Mouse (Mus musculus) E14TG2a.4 (cell line): Measurements from ENCODE around the gene Mfsd13b.

ENCODE experiments used
- CTCF ChIP-seq: conservative IDR thresholded peaks from 2 replicates; pipeline ENCODE4 v1.5.1; 2014; ENCODE audit warnings: low read length
- NANOG ChIP-seq: IDR thresholded peaks from 2 replicates; pipeline ENCODE4 v1.6.1; 2014; ENCODE audit warnings: borderline replicate concordance, low read length, mixed read lengths

DNA sequence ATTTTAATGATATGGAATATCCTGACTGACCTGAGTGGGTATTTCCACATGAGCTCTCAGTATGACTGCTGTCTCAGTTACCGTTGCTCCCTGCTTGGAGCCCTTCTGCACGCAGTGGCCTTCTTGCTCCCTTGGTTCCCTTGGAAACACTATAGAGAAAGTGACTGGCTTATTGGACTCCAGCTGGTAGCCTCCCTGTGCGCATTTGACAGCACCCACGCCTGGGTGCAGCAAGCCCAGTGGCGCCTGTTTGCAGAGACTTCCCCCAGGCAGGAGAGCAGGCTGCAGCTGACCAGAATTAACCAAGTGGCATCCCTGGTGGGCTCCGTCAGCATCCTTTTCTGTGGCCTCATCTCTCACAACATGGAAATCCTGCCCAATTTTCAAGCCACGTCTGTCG is 8.9 kb downstream of the Mfsd13b start:
- TF ChIP-seq CTCF (no peak), NANOG (no peak)
